Mouse (Mus musculus) spleen, postnatal 10 days (tissue): ENCODE measurements around the gene Dysf.

Source experiments
- DNase-seq, 2 experiments: peaks; one replicate each; pipeline ENCODE4 v3.0.0; 2021 to 2022; ENCODE audit warnings: low spot score in 2 of 2

Dysf gene

GRCm38 (mm10) chr6:84156481-84157025, 148.2 kb downstream of the Dysf start:
- DNase-seq: no peak

- no peak for DNase-seq
These were observed 150.7 kb downstream of the Dysf start for GRCm38 (mm10) chr6:84159046-84159445.

- DNase-seq: no peak
These were observed 159.2 kb downstream of the Dysf start for GRCm38 (mm10) chr6:84167612-84168011.

GRCm38 (mm10) chr6:84168571-84168970, 160.2 kb downstream of the Dysf start:
- no peak for DNase-seq

GRCm38 (mm10) chr6:84173626-84174025, 165.2 kb downstream of the Dysf start:
- DNase-seq: no peak

- no peak for DNase-seq
These were observed 170.5 kb downstream of the Dysf start for GRCm38 (mm10) chr6:84178776-84179405.

GRCm38 (mm10) chr6:84181452-84181851, 173.1 kb downstream of the Dysf start:
- no peak for DNase-seq

- no peak for DNase-seq
These were observed 183.4 kb downstream of the Dysf start for GRCm38 (mm10) chr6:84191656-84192250.

GRCm38 (mm10) chr6:84196511-84196910, 188.1 kb downstream of the Dysf start:
- DNase-seq: no peak

- no peak for DNase-seq
These were observed 189.4 kb downstream of the Dysf start for GRCm38 (mm10) chr6:84197811-84198213.

- no peak for DNase-seq
These were observed 193.5 kb downstream of the Dysf start for GRCm38 (mm10) chr6:84201721-84202490.

GRCm38 (mm10) chr6:84205611-84206010, 197.2 kb downstream of the Dysf start:
- no peak for DNase-seq

GRCm38 (mm10) chr6:84208589-84208988, 200.2 kb downstream of the Dysf start:
- DNase-seq: no peak

- DNase-seq: no peak
These were observed 201.5 kb downstream of the Dysf start for GRCm38 (mm10) chr6:84209736-84210434.

- no peak for DNase-seq
These were observed 203.1 kb downstream of the Dysf start for GRCm38 (mm10) chr6:84211473-84211872.

- no peak for DNase-seq
These were observed 204.7 kb downstream of the Dysf start for GRCm38 (mm10) chr6:84213101-84213500.

GRCm38 (mm10) chr6:84217216-84217933, 209.0 kb downstream of the Dysf start:
- no peak for DNase-seq

- no peak for DNase-seq
These were observed 210.7 kb downstream of the Dysf start for GRCm38 (mm10) chr6:84219119-84219518.

GRCm38 (mm10) chr6:84224861-84225260, 216.5 kb downstream of the Dysf start:
- DNase-seq: no peak

GRCm38 (mm10) chr6:84225587-84225986, 217.2 kb downstream of the Dysf start:
- no peak for DNase-seq

GRCm38 (mm10) chr6:84228196-84228595, 219.8 kb downstream of the Dysf start:
- DNase-seq: no peak
